Mouse (Mus musculus) thymus, adult 2 months (tissue): ENCODE measurements at regions not wholly inside any gene's neighbourhood (a gene's known extent, or its start where the extent isn't known, plus 50 kb on each side); places are given as distances from the start of the nearest gene placed in this dataset.

Experiments used
- DNase-seq: peaks from one replicate; pipeline ENCODE4 v3.0.0; 2021
- H3K27ac ChIP-seq: fragments of 200-500 bp; 2 replicates; pipeline ENCODE4 v1.5.1; 2012; ENCODE audit warnings: low read length, control low read depth; ENCODE audit not compliant: control insufficient read depth, insufficient read depth
- H3K27me3 ChIP-seq: fragments of 200-500 bp; 2 replicates; pipeline ENCODE4 v1.6.1; 2012; ENCODE audit warnings: mild to moderate bottlenecking, low read length, moderate library complexity, mixed read lengths; ENCODE audit not compliant: control insufficient read depth, insufficient read depth
- H3K36me3 ChIP-seq: fragments of 200-500 bp; 2 replicates; pipeline ENCODE4 v1.6.1; 2012; ENCODE audit warnings: mild to moderate bottlenecking, low read length, moderate library complexity; ENCODE audit not compliant: control insufficient read depth, insufficient read depth
- H3K4me1 ChIP-seq: fragments of 200-500 bp; replicated peaks from 2 replicates; pipeline ENCODE4 v1.6.1; 2012; ENCODE audit warnings: low read length; ENCODE audit not compliant: control insufficient read depth, insufficient read depth
- H3K4me3 ChIP-seq: fragments of 200-500 bp; 2 replicates; pipeline ENCODE4 v1.5.1; 2012; ENCODE audit warnings: mild to moderate bottlenecking, low read length, control low read depth, moderate library complexity; ENCODE audit not compliant: control insufficient read depth, insufficient read depth
- CTCF ChIP-seq: fragments of 200-500 bp; IDR thresholded peaks from 2 replicates; pipeline ENCODE4 v1.5.1; 2012; ENCODE audit warnings: mild to moderate bottlenecking, control low read depth, low read length, moderate library complexity, borderline replicate concordance; ENCODE audit not compliant: control insufficient read depth, poor library complexity, insufficient read depth; ENCODE audit errors: extremely low read depth
- POLR2A ChIP-seq: fragments of 200-500 bp; IDR thresholded peaks from 2 replicates; pipeline ENCODE4 v1.6.1; 2012; ENCODE audit warnings: mild to moderate bottlenecking, low read length, control low read depth, moderate library complexity; ENCODE audit not compliant: control insufficient read depth, poor library complexity, insufficient read depth; ENCODE audit errors: extremely low read depth
- WGBS: fragments of 180-500 bp; shearing (Covaris S2); methylation state at CpG from one replicate; pipeline ENCODE4 v1.1.7; 2018; 5-methylcytosine and 5-hydroxymethylcytosine counted together

DNA sequence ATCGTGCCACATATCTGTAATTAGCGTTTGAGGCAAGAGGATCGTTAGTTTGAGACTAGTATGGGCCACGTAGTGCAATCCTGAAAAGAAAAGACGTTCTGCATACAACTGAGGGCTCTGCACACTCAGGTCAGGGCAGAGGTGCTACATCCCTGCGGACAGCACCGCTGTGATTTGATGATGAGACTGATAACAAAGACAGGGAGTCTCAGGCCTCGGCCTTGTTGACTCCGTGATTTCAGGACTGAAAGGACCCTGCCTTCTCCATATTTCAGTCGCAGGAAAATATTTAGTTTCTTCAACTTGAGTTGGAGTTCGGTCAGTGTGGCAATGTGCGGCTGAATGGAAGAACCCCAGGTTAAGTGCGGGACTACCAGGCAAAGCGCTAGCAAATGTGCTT is 210.1 kb downstream of the Etnk1 start:
- Histone ChIP-seq H3K4me3 (no peak overlapping the region), H3K36me3 (no peaks in the 10 kb centered on the region), H3K27ac (no peak overlapping the region), H3K27me3 (no peaks in the 10 kb centered on the region), H3K4me1 (no peaks in the 10 kb centered on the region)
- TF ChIP-seq POLR2A (no peak), CTCF (no peak)
- 95% methylated on average over 14 of the region's 14 CpGs for WGBS
- no peak for DNase-seq

DNA sequence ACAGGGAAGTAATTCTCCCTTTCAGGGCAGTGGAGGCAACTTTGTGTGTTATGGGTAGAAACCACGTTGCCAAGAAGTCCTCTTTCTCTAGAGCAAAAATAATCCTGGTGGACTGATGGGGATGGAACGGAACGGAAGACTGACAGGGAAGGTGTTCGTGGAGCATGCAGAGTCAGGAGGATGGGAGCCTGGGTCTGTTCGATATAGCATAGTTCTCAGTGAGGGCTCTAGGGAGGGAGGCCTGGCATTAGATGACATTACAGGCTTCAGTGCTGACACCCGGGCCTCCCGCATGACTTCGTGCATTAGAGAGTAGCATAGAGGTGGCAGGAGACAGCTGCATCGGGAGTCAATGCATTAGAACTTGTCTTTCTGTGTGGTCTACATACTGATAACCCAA is 211.1 kb downstream of the Etnk1 start:
- no peak for DNase-seq
- H3K27me3 ChIP-seq: no peaks in the 10 kb centered on the region
- TF ChIP-seq POLR2A (no peak), CTCF (no peak)
- H3K4me1 ChIP-seq: no peaks in the 10 kb centered on the region
- WGBS: 96% methylated on average over 9 of the region's 9 CpGs
- no peaks in the 10 kb centered on the region for H3K36me3 ChIP-seq
- no peak overlapping the region for H3K27ac ChIP-seq
- no peak overlapping the region for H3K4me3 ChIP-seq

DNA sequence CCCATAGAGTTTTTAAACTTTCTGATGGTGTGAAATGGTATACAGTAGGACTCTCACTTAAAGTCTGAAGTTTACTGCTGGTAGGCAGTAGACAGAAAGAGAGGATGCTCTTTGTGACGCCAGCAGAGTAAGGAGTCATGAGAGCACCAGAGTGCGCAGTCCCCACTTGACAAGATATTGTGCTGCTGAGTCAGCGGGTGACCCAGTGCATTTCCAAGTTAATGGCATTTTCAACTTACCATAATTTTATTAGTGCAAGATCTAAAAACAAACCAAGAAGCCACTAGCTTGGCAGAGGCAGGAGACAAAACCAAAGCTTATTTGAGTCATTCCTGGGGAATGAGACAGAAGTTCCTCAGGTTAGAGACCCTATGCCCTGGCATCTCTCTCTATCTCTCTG is 213.5 kb downstream of the Etnk1 start:
- no peaks in the 10 kb centered on the region for H3K27me3 ChIP-seq
- WGBS: 97% methylated on average over 3 of the region's 3 CpGs
- no peaks in the 10 kb centered on the region for H3K36me3 ChIP-seq
- no peak for DNase-seq
- H3K4me3 ChIP-seq: no peak overlapping the region
- TF ChIP-seq POLR2A (no peak), CTCF (no peak)
- no peaks in the 10 kb centered on the region for H3K4me1 ChIP-seq
- no peak overlapping the region for H3K27ac ChIP-seq

DNA sequence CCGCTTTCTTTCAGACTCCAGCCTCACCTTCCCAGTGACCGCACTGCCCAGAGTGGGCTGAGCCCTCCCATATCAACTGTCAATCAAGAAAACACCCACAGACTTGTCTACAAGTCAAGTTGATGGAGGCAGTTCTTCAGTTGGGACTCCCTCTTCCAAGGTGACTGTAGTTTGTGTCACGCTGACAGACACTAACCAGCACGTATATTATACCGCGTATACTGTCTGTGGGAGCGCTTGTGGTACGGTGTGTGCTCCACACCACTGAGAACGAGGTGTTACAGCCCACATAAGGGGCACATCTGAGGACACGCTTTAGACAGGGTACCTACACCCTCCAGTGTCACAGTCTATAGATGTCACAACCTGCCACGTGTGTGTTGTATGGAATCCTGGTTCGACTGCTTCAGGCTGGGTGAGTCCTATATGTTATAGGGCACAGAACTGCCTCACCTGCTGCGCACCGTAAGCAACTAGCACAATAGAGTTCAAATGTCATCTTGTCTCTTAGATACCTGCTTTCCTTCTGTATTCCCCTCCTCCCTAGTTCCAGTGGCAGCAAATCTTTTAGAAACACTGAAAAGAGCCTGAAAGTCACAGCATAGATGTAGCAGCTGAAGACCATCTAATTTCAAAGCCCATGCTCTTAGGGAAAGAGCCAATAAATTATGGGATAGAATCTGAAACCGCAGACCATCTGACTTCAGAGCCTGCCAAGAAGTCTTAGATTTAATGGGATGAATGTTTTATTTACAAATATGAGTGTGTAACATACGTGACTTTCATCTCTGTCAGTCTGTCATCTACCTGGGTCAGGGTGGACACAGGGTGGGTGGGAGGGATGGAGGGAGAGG is 219.8 kb downstream of the Etnk1 start:
- Histone ChIP-seq H3K27me3 (no peaks in the 10 kb centered on the region), H3K4me1 (no peaks in the 10 kb centered on the region), H3K4me3 (no peak overlapping the region), H3K36me3 (no peaks in the 10 kb centered on the region), H3K27ac (no peak overlapping the region)
- WGBS: 95% methylated on average over 16 of the region's 16 CpGs
- DNase-seq: no peak
- TF ChIP-seq CTCF (no peak), POLR2A (no peak)

DNA sequence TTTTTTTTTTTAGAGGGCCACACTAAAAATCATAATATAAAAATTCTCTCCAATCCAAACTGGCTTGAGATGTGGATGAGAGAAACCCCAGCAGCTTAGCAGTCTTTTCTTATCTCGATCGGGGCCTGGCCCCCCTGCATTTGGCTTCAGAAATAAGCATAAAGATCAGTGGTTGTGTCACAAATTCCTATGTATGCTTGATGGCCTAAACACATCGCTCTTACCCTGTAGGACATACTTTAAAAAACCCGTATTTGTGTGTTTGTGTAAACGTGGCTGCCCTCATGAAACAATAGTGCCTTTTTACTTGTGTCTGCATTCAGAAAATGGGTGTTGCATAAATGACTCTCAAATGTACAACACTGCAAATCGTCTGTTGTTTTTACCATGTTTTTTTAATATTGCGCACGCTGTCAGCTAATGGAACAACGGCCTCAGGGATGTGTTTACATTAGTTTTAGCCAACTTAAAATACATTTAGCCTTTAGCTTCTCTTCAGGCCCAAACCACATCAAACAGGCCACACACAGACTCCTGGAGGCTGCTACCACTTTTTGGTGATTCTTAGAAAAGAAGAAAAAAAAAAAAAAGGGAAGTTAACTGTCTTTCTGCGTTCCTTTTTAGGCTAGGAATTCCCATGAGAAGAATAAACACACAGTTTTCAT is 226.7 kb downstream of the Etnk1 start:
- Histone ChIP-seq H3K4me3 (no peak overlapping the region), H3K27ac (no peak overlapping the region), H3K27me3 (no peaks in the 10 kb centered on the region), H3K36me3 (no peaks in the 10 kb centered on the region), H3K4me1 (peaks cover 4% of the 10 kb centered on the region)
- DNase-seq: no peak
- WGBS: 15% methylated on average over 10 of the region's 10 CpGs
- TF ChIP-seq POLR2A (no peak), CTCF (no peak)

DNA sequence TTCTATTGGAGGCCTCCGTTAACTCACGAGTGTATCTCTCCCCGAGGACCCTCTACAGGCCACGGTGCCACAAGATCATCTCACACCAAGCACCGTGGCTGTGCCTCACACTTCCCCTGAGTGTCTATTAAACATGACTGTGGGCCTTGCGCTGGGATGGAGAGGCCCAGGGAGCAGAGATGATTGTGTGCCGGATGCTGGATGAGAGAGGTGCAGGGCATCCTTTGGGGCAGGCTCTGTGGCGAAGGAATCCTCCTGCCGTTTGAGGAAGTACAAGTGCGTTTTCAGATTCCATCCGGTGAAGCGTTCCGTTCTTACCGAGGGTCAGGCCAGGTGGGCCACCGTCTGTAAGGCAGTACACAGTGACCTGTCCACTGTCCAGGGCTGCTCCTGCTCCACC is 227.4 kb downstream of the Etnk1 start:
- no peak overlapping the region for H3K27ac ChIP-seq
- no peak for DNase-seq
- no peaks in the 10 kb centered on the region for H3K36me3 ChIP-seq
- H3K4me1 ChIP-seq: peaks cover 4% of the 10 kb centered on the region
- no peaks in the 10 kb centered on the region for H3K27me3 ChIP-seq
- WGBS: 12% methylated on average over 15 of the region's 15 CpGs
- no peak overlapping the region for H3K4me3 ChIP-seq
- TF ChIP-seq CTCF (no peak), POLR2A (no peak)

DNA sequence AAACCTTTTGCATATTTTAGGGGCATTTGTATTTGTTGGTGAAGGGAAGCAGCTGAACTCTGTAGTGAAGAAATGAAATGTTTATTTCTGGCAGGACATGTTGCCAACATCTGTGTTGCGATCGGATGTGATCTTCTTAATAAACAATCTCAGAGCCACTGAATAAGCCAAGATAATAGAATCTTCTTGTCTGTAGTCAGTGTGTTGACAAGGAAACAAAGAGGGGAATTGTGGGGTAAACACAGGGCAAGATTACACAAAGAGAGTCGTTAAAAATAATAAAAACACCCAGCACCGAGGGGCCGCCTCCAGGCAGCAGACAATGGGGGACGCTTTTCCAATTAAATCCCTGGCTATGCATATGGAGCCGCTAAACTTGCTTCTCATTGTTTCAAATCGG is 234.4 kb downstream of the Etnk1 start:
- no peak for TF ChIP-seq POLR2A
- TF ChIP-seq CTCF: no peak
- Histone ChIP-seq H3K4me3 (no peak overlapping the region), H3K27me3 (no peaks in the 10 kb centered on the region), H3K27ac (no peak overlapping the region), H3K36me3 (no peaks in the 10 kb centered on the region), H3K4me1 (0 out of 2 replicates have a peak, but pooled peaks cover 2% of the 10 kb centered on the region)
- DNase-seq: no peak
- 81% methylated on average over 8 of the region's 8 CpGs for WGBS
